ENCODE assay signal across 26 mouse cellular contexts in genomic region chr8:83309836-83310235, GRCm38 (mm10). TPM values are rescaled to one million over a fixed set of nuclear protein-coding genes. Genes with fewer than 3 reads are reported as not detected.
"Had no signal": no experiment of that assay in that cellular context is flagged by ENCODE, and none has a peak within 500 bp of the region (broad histone marks: within the 10 kb centered on the region; RNA-seq: fewer than 3 reads in every experiment).

No protein-coding gene starts in this region.

- DNase-seq: gastrocnemius, adult 2 months; gastrocnemius, postnatal 10 days; gastrocnemius, postnatal 25 days; heart, adult 18-20 months; heart, postnatal 10 days; kidney, adult 11 months; kidney, adult 8-10 months; kidney, postnatal 10 days; kidney, postnatal 25 days; kidney, postnatal 4 days; layer of hippocampus, adult 9-11 months; layer of hippocampus, postnatal 36 days; left cerebral cortex, postnatal 4 days had no signal

RNA-seq across cellular contexts. Expression of gene Ucp1, which starts 19.7 kb away (rescaled TPM):
- total RNA-seq: gastrocnemius, adult 2 months; gastrocnemius, postnatal 10 days; gastrocnemius, postnatal 25 days; granulocyte monocyte progenitor cell, adult 5-6 weeks; hematopoietic stem cell, adult 5-6 weeks; layer of hippocampus, adult 2 months; layer of hippocampus, postnatal 36 days; left cerebral cortex, adult 8-10 months; left cerebral cortex, postnatal 10 days; left cerebral cortex, postnatal 25 days; left cerebral cortex, postnatal 4 days had no signal

RNA-seq across cellular contexts. Expression of gene Mgat4d, which starts 38.4 kb away (rescaled TPM):
- total RNA-seq: gastrocnemius, adult 2 months; gastrocnemius, postnatal 10 days; gastrocnemius, postnatal 25 days; gastrocnemius, postnatal 4 days; granulocyte monocyte progenitor cell, adult 5-6 weeks; heart, adult 18-20 months; heart, adult 8-10 months; heart, postnatal 10 days; heart, postnatal 25 days; hematopoietic stem cell, adult 5-6 weeks; hindbrain, postnatal 0 days; layer of hippocampus, adult 2 months; layer of hippocampus, postnatal 14 days; layer of hippocampus, postnatal 36 days; left cerebral cortex, adult 18-20 months; left cerebral cortex, adult 8-10 months; left cerebral cortex, postnatal 10 days; left cerebral cortex, postnatal 25 days; left cerebral cortex, postnatal 4 days; liver, adult 2 months had no signal
